Mouse (Mus musculus): ENCODE measurements around the gene Apba1. TPM values are rescaled to one million over a fixed set of nuclear protein-coding genes. Genes with fewer than 3 reads are reported as not detected.

Gene Apba1
- polyA plus RNA-seq (2015; fragmentation: Illumina TruSeq; extraction: RNeasy Lipid Tissue Mini Kit (QIAGEN cat#74804); ENCODE audit: low read depth, low replicate concordance) = 61.8 TPM

GRCm38 (mm10) chr19:23758554-23759321 lies at the start of gene Apba1:
TSS of gene Apba1 (plus strand) at chr19:23758887.

Other genes with a start within 250 kb of the Apba1 start
- gene 1700028P14Rik, start 106.1 kb upstream of the Apba1 start, polyA plus RNA-seq (2015; fragmentation: Illumina TruSeq; extraction: RNeasy Lipid Tissue Mini Kit (QIAGEN cat#74804); ENCODE audit: low read depth, low replicate concordance) = 3.9 TPM
- 14.6 TPM for gene Ptar1, start 71.5 kb upstream of the Apba1 start, polyA plus RNA-seq (2015; fragmentation: Illumina TruSeq; extraction: RNeasy Lipid Tissue Mini Kit (QIAGEN cat#74804); ENCODE audit: low read depth, low replicate concordance)